ENCODE assay signal across 9 mouse cellular contexts in genomic region chr12:108605521-108606281, GRCm38 (mm10). TPM values are rescaled to one million over a fixed set of nuclear protein-coding genes. Genes with fewer than 3 reads are reported as not detected.
DNase-seq lines count a peak whose midpoint lies in the region; ATAC-seq and TF ChIP-seq lines count a peak whose summit lies in the region.
"Had no signal": no experiment of that assay in that cellular context is flagged by ENCODE, and none has a peak within 500 bp of the region (broad histone marks: within the 10 kb centered on the region; RNA-seq: fewer than 3 reads in every experiment).

No protein-coding gene starts in this region.

- peaks cover 17% of the 10 kb centered on the region for H3K4me1 ChIP-seq in lung, embryonic 15.5 days
- peaks cover 7% of the 10 kb centered on the region for H3K4me1 ChIP-seq in hindbrain, embryonic 11.5 days (replicated peaks; ENCODE audit: control insufficient read depth, insufficient read depth, low read length)
- H3K4me1 ChIP-seq in midbrain, embryonic 13.5 days (replicated peaks) = peaks cover 66% of the 10 kb centered on the region
- H3K4me1 ChIP-seq in stomach, postnatal 0 days (replicated peaks; ENCODE audit: control insufficient read depth, insufficient read depth) = 0 out of 2 replicates have a peak, but pooled peaks cover 3% of the 10 kb centered on the region

- ATAC-seq in lung, embryonic 15.5 days (ENCODE audit: borderline replicate concordance, extremely low read depth, low FRiP score, low TSS enrichment) = peak; percentile 31; the same call in 1 of the 2 replicates
- ATAC-seq in hindbrain, embryonic 11.5 days (ENCODE audit: low FRiP score) = peak; percentile 63; the same call in 1 of the 2 replicates
- ATAC-seq in midbrain, embryonic 13.5 days = peak; percentile 89
- ATAC-seq in stomach, postnatal 0 days (ENCODE audit: low FRiP score, low TSS enrichment) = no peak

- no peaks in the 10 kb centered on the region for H3K36me3 ChIP-seq in lung, embryonic 15.5 days
- no peaks in the 10 kb centered on the region for H3K36me3 ChIP-seq in hindbrain, embryonic 11.5 days (ENCODE audit: control insufficient read depth, insufficient read depth, low read length)
- no peaks in the 10 kb centered on the region for H3K36me3 ChIP-seq in midbrain, embryonic 13.5 days
- no peaks in the 10 kb centered on the region for H3K36me3 ChIP-seq in stomach, postnatal 0 days (ENCODE audit: control insufficient read depth, insufficient read depth, low read length)

- H3K27me3 ChIP-seq in lung, embryonic 15.5 days = no peaks in the 10 kb centered on the region
- H3K27me3 ChIP-seq in hindbrain, embryonic 11.5 days (ENCODE audit: control insufficient read depth, insufficient read depth, low read length) = no peaks in the 10 kb centered on the region
- no peaks in the 10 kb centered on the region for H3K27me3 ChIP-seq in midbrain, embryonic 13.5 days
- H3K27me3 ChIP-seq in stomach, postnatal 0 days (ENCODE audit: control insufficient read depth, insufficient read depth, low read length) = no peaks in the 10 kb centered on the region

- H3K4me3 ChIP-seq in lung, embryonic 15.5 days = no peak overlapping the region
- no peak overlapping the region for H3K4me3 ChIP-seq in hindbrain, embryonic 11.5 days (ENCODE audit: low read depth, low read length)
- peak overlapping the region; percentile 41 for H3K4me3 ChIP-seq in midbrain, embryonic 13.5 days (replicated peaks)
- no peak overlapping the region for H3K4me3 ChIP-seq in stomach, postnatal 0 days (ENCODE audit: low read depth, low read length)

- no peak overlapping the region for H3K4me2 ChIP-seq in lung, embryonic 15.5 days
- H3K4me2 ChIP-seq in hindbrain, embryonic 11.5 days (replicated peaks; ENCODE audit: low read depth, low read length) = no peak overlapping the region
- peak overlapping the region; percentile 53 for H3K4me2 ChIP-seq in midbrain, embryonic 13.5 days (replicated peaks)
- peak overlapping the region; percentile 15; the same call in 1 of the 2 replicates for H3K4me2 ChIP-seq in stomach, postnatal 0 days (replicated peaks; ENCODE audit: low read depth)

- no peak for TF ChIP-seq CTCF in stomach, postnatal 0 days (IDR thresholded peaks at IDR 0.05; ENCODE audit: low read depth)

- no peak overlapping the region for H3K27ac ChIP-seq in lung, embryonic 15.5 days
- no peak overlapping the region; the same call in 1 of the 2 replicates for H3K27ac ChIP-seq in hindbrain, embryonic 11.5 days (ENCODE audit: low read depth, low read length)
- peak overlapping the region; percentile 88 for H3K27ac ChIP-seq in midbrain, embryonic 13.5 days
- H3K27ac ChIP-seq in stomach, postnatal 0 days (replicated peaks) = peak overlapping the region; percentile 24; the same call in 1 of the 2 replicates

- H3K9me3 ChIP-seq in lung, embryonic 15.5 days = no peaks in the 10 kb centered on the region
- H3K9me3 ChIP-seq in hindbrain, embryonic 11.5 days (ENCODE audit: control insufficient read depth, low read length) = no peaks in the 10 kb centered on the region
- H3K9me3 ChIP-seq in midbrain, embryonic 13.5 days = no peaks in the 10 kb centered on the region
- H3K9me3 ChIP-seq in stomach, postnatal 0 days (ENCODE audit: control insufficient read depth, low read length) = no peaks in the 10 kb centered on the region

- no peak overlapping the region for H3K9ac ChIP-seq in lung, embryonic 15.5 days
- no peak overlapping the region for H3K9ac ChIP-seq in hindbrain, embryonic 11.5 days (ENCODE audit: low read depth, low read length)
- peak overlapping the region; percentile 65 for H3K9ac ChIP-seq in midbrain, embryonic 13.5 days (replicated peaks)
- H3K9ac ChIP-seq in stomach, postnatal 0 days (ENCODE audit: low read length) = no peak overlapping the region; the same call in none of the 2 replicates

- TF ChIP-seq EP300 in stomach, postnatal 0 days (optimal IDR thresholded peaks at IDR 0.05) = no peak

- WGBS in lung, embryonic 15.5 days = 59% methylated on average over 12 of the region's 12 CpGs
- WGBS in hindbrain, embryonic 11.5 days = 44% methylated on average over 12 of the region's 12 CpGs
- 13% methylated on average over 12 of the region's 12 CpGs for WGBS in midbrain, embryonic 13.5 days
- WGBS in stomach, postnatal 0 days = 42% methylated on average over 12 of the region's 12 CpGs

- DNase-seq in lung, postnatal 14 days = no peak
- peak; percentile 18 for DNase-seq in hindbrain, embryonic 11.5 days (ENCODE audit: low spot score)
- DNase-seq in stomach, postnatal 0 days (ENCODE audit: low spot score) = no peak
- DNase-seq in lung, adult 18-20 months = no peak
- no peak for DNase-seq in cerebellum, postnatal 36 days
- no peak for DNase-seq in adrenal gland, postnatal 10 days
- DNase-seq: kidney, postnatal 10 days had no signal

RNA-seq across cellular contexts. Expression of gene Evl, which starts 51.2 kb away (rescaled TPM):
- polyA plus RNA-seq in lung, embryonic 15.5 days (2015; fragmentation: Nextera tagmentation; extraction: Ambion mirVana) = 55.6 and 57.2 TPM in 2 replicates
- 109 and 121 TPM in 2 replicates for polyA plus RNA-seq in hindbrain, embryonic 11.5 days (2014; fragmentation: Nextera tagmentation; extraction: Ambion mirVana)
- 200 and 204 TPM in 2 replicates for polyA plus RNA-seq in midbrain, embryonic 13.5 days (2015; fragmentation: Nextera tagmentation; extraction: Ambion mirVana)
- polyA plus RNA-seq in stomach, postnatal 0 days (2015; fragmentation: Nextera tagmentation; extraction: Ambion mirVana) = 27.8 and 31.3 TPM in 2 replicates
- total RNA-seq in adrenal gland, postnatal 10 days (2021) = 10 to 100 TPM; 73.4 to 96.9 TPM

Comparison
In these comparisons a context has a peak if more than half of its experiments do, and no peak if none do; other contexts are left out.
1. H3K27ac ChIP-seq: peak in midbrain, embryonic 13.5 days (single experiment) and stomach, postnatal 0 days (single experiment); none in lung, embryonic 15.5 days (single experiment) and hindbrain, embryonic 11.5 days (single experiment).
2. H3K4me2 ChIP-seq: peak in midbrain, embryonic 13.5 days (single experiment) and stomach, postnatal 0 days (single experiment); none in lung, embryonic 15.5 days (single experiment) and hindbrain, embryonic 11.5 days (single experiment).